ENCODE assay signal across 9 mouse cellular contexts in genomic region chr1:126830031-126830927, GRCm38 (mm10). TPM values are rescaled to one million over a fixed set of nuclear protein-coding genes. Genes with fewer than 3 reads are reported as not detected.
DNase-seq lines count a peak whose midpoint lies in the region; ATAC-seq and TF ChIP-seq lines count a peak whose summit lies in the region.
"Had no signal": no experiment of that assay in that cellular context is flagged by ENCODE, and none has a peak within 500 bp of the region (broad histone marks: within the 10 kb centered on the region; RNA-seq: fewer than 3 reads in every experiment).

Gene Nckap5, minus strand, starts transcription at chr1:126830799.

- DNase-seq in adrenal gland, postnatal 25 days, result peak; percentile 72
- DNase-seq in heart, adult 2 months, result peak; percentile 71 to 81
- DNase-seq in kidney, adult 11 months, result peak; percentile 58
- peak; percentile 67 to 70 for DNase-seq in left cerebral cortex, postnatal 36 days (ENCODE audit: low spot score in 2 of 2)
- peak; percentile 54 for DNase-seq in midbrain, embryonic 10.5 days (ENCODE audit: low spot score)

- peak within 1 kb of the TSS; percentile 69 for H3K4me2 ChIP-seq in embryonic facial prominence, embryonic 13.5 days

- H3K9me3 ChIP-seq in embryonic facial prominence, embryonic 13.5 days, result no peaks in the 10 kb centered on the region
- H3K9me3 ChIP-seq in midbrain, embryonic 10.5 days (replicated peaks), result no peaks in the 10 kb centered on the region

- peak within 1 kb of the TSS; percentile 42 for H3K4me3 ChIP-seq in embryonic facial prominence, embryonic 13.5 days
- H3K4me3 ChIP-seq in heart, adult 2 months, result peak within 1 kb of the TSS; percentile 39
- peak within 1 kb of the TSS; percentile 52 for H3K4me3 ChIP-seq in midbrain, embryonic 10.5 days
- peak within 1 kb of the TSS; percentile 47 for H3K4me3 ChIP-seq in small intestine, adult 2 months (ENCODE audit: low read depth, low read length)
- H3K4me3 ChIP-seq: erythroblast, embryonic 14.5 days had no signal

- peak within 1 kb of the TSS; percentile 49 for H3K9ac ChIP-seq in embryonic facial prominence, embryonic 13.5 days
- H3K9ac ChIP-seq in heart, adult 2 months (ENCODE audit: low read depth, low read length), result peak within 1 kb of the TSS; percentile 5; the same call in 1 of the 2 replicates

- no peak for TF ChIP-seq CTCF in heart, adult 2 months (IDR thresholded peaks at IDR 0.05)
- no peak for TF ChIP-seq CTCF in small intestine, adult 2 months (IDR thresholded peaks at IDR 0.05; ENCODE audit: extremely low read depth, insufficient read length, insufficient replicate concordance, low read depth, low read length)

- TF ChIP-seq POLR2A in heart, adult 2 months (IDR thresholded peaks at IDR 0.05; ENCODE audit: insufficient read depth, low read depth, low read length), result no peak
- no peak for TF ChIP-seq POLR2A in small intestine, adult 2 months (IDR thresholded peaks at IDR 0.05; ENCODE audit: low read depth, low read length)

- H3K36me3 ChIP-seq in embryonic facial prominence, embryonic 13.5 days, result no peaks in the 10 kb centered on the region
- no peaks in the 10 kb centered on the region for H3K36me3 ChIP-seq in heart, adult 2 months (ENCODE audit: control insufficient read depth, insufficient read depth, low read length)
- no peaks in the 10 kb centered on the region for H3K36me3 ChIP-seq in midbrain, embryonic 10.5 days
- no peaks in the 10 kb centered on the region for H3K36me3 ChIP-seq in small intestine, adult 2 months (ENCODE audit: control insufficient read depth, insufficient read depth, low read length)

- intact Hi-C loops in heart, adult 2 months (cut with DNase I), result loop anchor here (5.0 to 10.0 kb wide), 2 partner anchors 97 to 175 kb away; no protein-coding TSS in a partner anchor
- intact Hi-C loops in left cerebral cortex, postnatal 36 days (cut with DNase I), result loop anchor here (2.0 to 10.0 kb wide), 2 partner anchors 93 to 295 kb away; no protein-coding TSS in a partner anchor

- no peaks in the 10 kb centered on the region for H3K79me2 ChIP-seq in heart, adult 2 months (replicated peaks; ENCODE audit: control insufficient read depth, insufficient read depth, low read length)

- H3K27ac ChIP-seq in embryonic facial prominence, embryonic 13.5 days, result peak within 1 kb of the TSS; percentile 77
- peak within 1 kb of the TSS; percentile 69 for H3K27ac ChIP-seq in heart, adult 2 months
- peak within 1 kb of the TSS; percentile 75 for H3K27ac ChIP-seq in midbrain, embryonic 10.5 days (replicated peaks)
- 0 out of 2 replicates have a peak within 1 kb of the TSS, but pooled peaks have one; percentile 6 for H3K27ac ChIP-seq in small intestine, adult 2 months (ENCODE audit: insufficient read depth, low read depth, low read length)

- peaks cover 20% of the 10 kb centered on the region for H3K4me1 ChIP-seq in embryonic facial prominence, embryonic 13.5 days
- no peaks in the 10 kb centered on the region for H3K4me1 ChIP-seq in heart, adult 2 months (ENCODE audit: control insufficient read depth, insufficient read depth, low read length)
- H3K4me1 ChIP-seq in midbrain, embryonic 10.5 days, result peaks cover 19% of the 10 kb centered on the region
- H3K4me1 ChIP-seq in small intestine, adult 2 months (ENCODE audit: control insufficient read depth, insufficient read depth, insufficient read length, low read length), result 0 out of 2 replicates have a peak, but pooled peaks cover 5% of the 10 kb centered on the region

- WGBS in embryonic facial prominence, embryonic 13.5 days, result 1% methylated on average over 35 of the region's 35 CpGs
- WGBS in heart, adult 2 months, result 2% methylated on average over 35 of the region's 35 CpGs
- 3% methylated on average over 35 of the region's 35 CpGs for WGBS in midbrain, embryonic 10.5 days
- 1% methylated on average over 35 of the region's 35 CpGs for WGBS in small intestine, adult 2 months

- no peak for TF ChIP-seq EP300 in heart, adult 2 months (IDR thresholded peaks at IDR 0.05; ENCODE audit: insufficient read depth, low read depth, low read length)

- H3K27me3 ChIP-seq in embryonic facial prominence, embryonic 13.5 days, result peaks cover 17% of the 10 kb centered on the region
- H3K27me3 ChIP-seq in heart, adult 2 months (ENCODE audit: control insufficient read depth, insufficient read depth, low read length), result no peaks in the 10 kb centered on the region
- peaks cover 43% of the 10 kb centered on the region for H3K27me3 ChIP-seq in midbrain, embryonic 10.5 days (ENCODE audit: low read depth, poor library complexity, severe bottlenecking)
- H3K27me3 ChIP-seq in small intestine, adult 2 months (ENCODE audit: control insufficient read depth, insufficient read depth, low read length), result 0 out of 2 replicates have a peak, but pooled peaks cover 5% of the 10 kb centered on the region

- peak; percentile 40; the same call in 1 of the 2 replicates for ATAC-seq in embryonic facial prominence, embryonic 13.5 days (ENCODE audit: insufficient number of reproducible peaks, insufficient read depth, low FRiP score, low TSS enrichment, low read depth)
- ATAC-seq in erythroblast, adult 5-6 weeks (replicated peaks; ENCODE audit: low FRiP score, poor library complexity, severe bottlenecking), result no peak

RNA-seq across cellular contexts. Expression of gene Nckap5, which starts in this region (rescaled TPM):
- total RNA-seq in adrenal gland, postnatal 25 days (2021), result 59.9 and 114 TPM in 2 replicates
- polyA plus RNA-seq in embryonic facial prominence, embryonic 13.5 days (2015; fragmentation: Nextera tagmentation; extraction: Ambion mirVana), result 11.3 and 13.3 TPM in 2 replicates
- 1 to 10 TPM; 6.0 to 9.6 TPM for total RNA-seq in heart, adult 2 months (2021)
- polyA plus RNA-seq in heart, adult 2 months (2012; rRNA removed), result 2.8 and 3.4 TPM in 2 replicates
- 1 to 10 TPM; 4.3 to 8.5 TPM for total RNA-seq in left cerebral cortex, postnatal 36 days (2021)
- 28.0 and 35.6 TPM in 2 replicates for polyA plus RNA-seq in midbrain, embryonic 10.5 days (2016; fragmentation: Nextera tagmentation; extraction: Ambion mirVana)
- polyA plus RNA-seq in small intestine, adult 2 months (2012; rRNA removed), result 1.5 and 8.5 TPM in 2 replicates
- total RNA-seq in erythroblast, adult 5-6 weeks (2015; ENCODE audit: low replicate concordance), result 0.19 TPM in 1 of 2 replicates, not detected in the other
- total RNA-seq in erythroblast, adult 5-6 weeks (2017; ENCODE audit: low replicate concordance), result 1.7 TPM in 1 of 2 replicates, not detected in the other
- polyA plus RNA-seq: erythroblast, embryonic 14.5 days had no signal

Comparison
In these comparisons a context has a peak if more than half of its experiments do, and no peak if none do; other contexts are left out.
1. H3K27ac ChIP-seq: peak in every context shown above with its lines; median percentile 77 in embryonic facial prominence, embryonic 13.5 days; 75 in midbrain, embryonic 10.5 days; 69 in heart, adult 2 months; 6 in small intestine, adult 2 months.